Mouse (Mus musculus) layer of hippocampus, postnatal 36 days (tissue): ENCODE data around the gene Pkd1. TPM values are rescaled to one million over a fixed set of nuclear protein-coding genes. Genes with fewer than 3 reads are reported as not detected.
A peak's percentile ranks its signal among the peaks of the same experiment; 100 is the strongest.

Experiments
- DNase-seq, 2 experiments: peaks; one replicate each; pipeline ENCODE4 v3.0.0; 2022
- total RNA-seq, 2 experiments: library from RNA; stranded (reverse); gene quantifications; 2 replicates each; pipeline ENCODE4 v1.2.3; 2021

The Pkd1 gene
- 10 to 100 TPM; 84.9 to 95.3 TPM for total RNA-seq

- peak; percentile 98 to 99 for DNase-seq
Observed at GRCm38 (mm10) chr17:24549618-24550415, at the start of gene Pkd1. TSS of gene Pkd1 (plus strand) at chr17:24549834.

GRCm38 (mm10) chr17:24502208-24502607 lies 47.4 kb upstream of the Pkd1 start:
- no peak for DNase-seq

GRCm38 (mm10) chr17:24504085-24504484 lies 45.5 kb upstream of the Pkd1 start:
- no peak for DNase-seq

GRCm38 (mm10) chr17:24505286-24505955 lies 44.2 kb upstream of the Pkd1 start:
- DNase-seq: no peak

- DNase-seq: peak in 1 of 2 experiments; percentile 68
Observed at GRCm38 (mm10) chr17:24506332-24507070, 43.1 kb upstream of the Pkd1 start.

- DNase-seq: no peak
Observed at GRCm38 (mm10) chr17:24507129-24507664, 42.4 kb upstream of the Pkd1 start.

GRCm38 (mm10) chr17:24507806-24508460 lies 41.7 kb upstream of the Pkd1 start:
- DNase-seq: no peak

- DNase-seq: peak; percentile 72 to 75
Observed at GRCm38 (mm10) chr17:24513609-24514008, 36.0 kb upstream of the Pkd1 start.

- DNase-seq: no peak
Observed at GRCm38 (mm10) chr17:24514270-24515257, 35.1 kb upstream of the Pkd1 start.

GRCm38 (mm10) chr17:24520450-24520849 lies 29.2 kb upstream of the Pkd1 start:
- no peak for DNase-seq

- DNase-seq: no peak
Observed at GRCm38 (mm10) chr17:24524734-24525133, 24.9 kb upstream of the Pkd1 start.

GRCm38 (mm10) chr17:24527315-24527714 lies 22.3 kb upstream of the Pkd1 start:
- DNase-seq: no peak

- DNase-seq: peak; percentile 89 to 91
Observed at GRCm38 (mm10) chr17:24527723-24528559, 21.7 kb upstream of the Pkd1 start, which contains the start of gene Traf7. TSS of gene Traf7 (minus strand) at chr17:24527938.

GRCm38 (mm10) chr17:24528560-24528918 lies 21.1 kb upstream of the Pkd1 start:
- no peak for DNase-seq

- no peak for DNase-seq
Observed at GRCm38 (mm10) chr17:24529007-24529451, 20.6 kb upstream of the Pkd1 start.

GRCm38 (mm10) chr17:24529883-24530282 lies 19.8 kb upstream of the Pkd1 start:
- DNase-seq: no peak

- no peak for DNase-seq
Observed at GRCm38 (mm10) chr17:24530361-24531050, 19.1 kb upstream of the Pkd1 start.

- DNase-seq: no peak
Observed at GRCm38 (mm10) chr17:24531064-24531463, 18.6 kb upstream of the Pkd1 start.

- no peak for DNase-seq
Observed at GRCm38 (mm10) chr17:24532045-24532444, 17.6 kb upstream of the Pkd1 start.
